Mouse (Mus musculus): ENCODE data around the gene Immp2l.

Gene Immp2l

DNA sequence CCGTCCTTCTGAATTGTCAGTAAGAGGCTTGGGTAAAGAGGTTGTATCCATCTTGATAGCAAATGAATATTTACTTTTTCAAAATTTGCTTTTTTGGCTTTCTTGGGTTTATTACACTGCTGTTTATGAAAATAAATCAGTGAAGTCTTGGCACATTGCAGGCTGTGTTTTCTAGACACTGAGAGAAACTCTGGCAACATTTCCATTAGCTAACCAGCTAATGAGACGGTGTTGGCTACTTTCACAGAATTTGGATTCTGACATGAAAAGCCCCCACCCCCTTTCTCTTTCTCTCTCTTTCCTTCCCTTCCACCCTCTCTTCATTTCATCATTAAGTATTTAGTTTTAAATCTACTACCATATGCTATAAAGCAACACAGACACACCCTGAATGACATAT lies 496.4 kb downstream of the Immp2l start:
- DNase-seq (ENCODE audit: low read depth, low spot score) = no peak

DNA sequence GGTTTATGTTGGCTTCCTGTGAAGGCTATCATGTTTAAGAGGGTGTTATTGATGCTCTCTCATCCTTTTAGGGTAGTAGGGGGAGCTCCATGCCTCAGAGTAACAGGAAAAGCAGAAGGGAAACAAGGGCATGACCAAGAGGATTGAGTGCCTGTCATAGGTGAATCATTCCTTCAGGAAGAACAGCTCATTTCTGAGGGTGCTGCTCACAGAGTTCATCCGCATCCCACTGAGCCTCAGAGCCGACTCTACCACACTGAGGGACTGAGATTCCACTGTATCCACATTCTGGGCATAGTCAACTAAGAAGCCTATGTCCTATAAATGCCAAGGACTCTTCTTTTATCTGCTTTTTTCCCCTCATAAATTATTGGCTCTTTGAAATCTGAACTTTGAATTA lies 497.8 kb downstream of the Immp2l start:
- no peak for DNase-seq (ENCODE audit: low read depth, low spot score)

DNA sequence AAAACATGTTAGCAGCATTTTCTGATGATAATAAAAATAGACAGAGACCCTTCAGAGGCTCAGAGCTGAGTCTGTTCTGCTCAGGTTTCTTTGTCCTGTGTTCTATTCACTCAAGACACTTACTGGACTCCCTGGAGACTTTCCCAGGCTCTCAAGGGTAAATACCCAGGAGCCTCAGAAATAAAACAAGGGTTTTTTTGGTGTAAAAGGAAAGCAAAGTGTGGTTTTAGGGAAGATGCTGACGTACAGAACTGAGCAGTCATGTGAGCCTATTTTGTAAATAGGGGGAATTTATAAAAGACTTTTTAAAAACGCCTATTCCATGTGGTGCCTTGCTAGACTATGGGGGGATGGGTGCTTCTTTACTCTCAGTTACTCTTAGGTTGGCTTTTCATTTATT lies 502.8 kb downstream of the Immp2l start:
- no peak for DNase-seq (ENCODE audit: low read depth, low spot score)

DNA sequence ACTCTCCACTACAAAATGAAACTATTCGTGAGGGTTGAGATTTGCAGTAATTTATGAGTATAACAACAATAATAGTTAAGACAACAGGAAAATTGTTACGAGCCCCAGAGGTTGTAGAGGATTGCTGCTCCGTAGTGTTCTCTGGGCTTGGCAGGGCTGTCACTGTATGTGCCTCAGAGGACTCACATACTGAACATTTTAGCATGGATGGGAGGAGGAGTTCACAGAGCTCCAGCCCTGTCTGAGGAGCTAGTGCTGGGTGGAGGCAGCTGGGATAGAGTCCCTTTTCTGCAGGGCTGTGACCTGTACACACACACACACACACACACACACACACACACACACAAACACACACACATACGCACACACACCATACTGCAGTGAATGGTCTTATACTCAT lies 504.5 kb downstream of the Immp2l start:
- no peak for DNase-seq (ENCODE audit: low read depth, low spot score)

- no peak for DNase-seq (ENCODE audit: low read depth, low spot score)
These were observed 516.1 kb downstream of the Immp2l start for GRCm38 (mm10) chr12:41539989-41540388.

DNA sequence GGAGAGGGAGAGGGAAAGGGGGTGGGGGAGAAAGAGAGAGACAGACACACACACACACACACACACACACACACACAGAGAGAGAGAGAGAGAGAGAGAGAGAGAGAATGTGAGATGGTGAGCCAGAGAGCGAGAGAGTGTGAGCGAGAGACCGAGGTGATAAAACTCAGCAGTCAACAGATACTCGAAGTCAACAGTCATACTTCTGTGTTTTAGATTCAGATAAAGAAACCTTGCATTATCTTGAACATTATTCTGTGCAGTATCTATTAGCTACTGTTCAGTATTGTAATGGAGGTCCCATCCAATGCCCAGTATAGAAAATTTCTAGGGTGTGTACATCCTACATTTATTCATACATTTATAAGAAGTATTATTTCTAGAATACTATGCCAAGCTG lies 527.7 kb downstream of the Immp2l start:
- DNase-seq (ENCODE audit: low read depth, low spot score) = no peak

DNA sequence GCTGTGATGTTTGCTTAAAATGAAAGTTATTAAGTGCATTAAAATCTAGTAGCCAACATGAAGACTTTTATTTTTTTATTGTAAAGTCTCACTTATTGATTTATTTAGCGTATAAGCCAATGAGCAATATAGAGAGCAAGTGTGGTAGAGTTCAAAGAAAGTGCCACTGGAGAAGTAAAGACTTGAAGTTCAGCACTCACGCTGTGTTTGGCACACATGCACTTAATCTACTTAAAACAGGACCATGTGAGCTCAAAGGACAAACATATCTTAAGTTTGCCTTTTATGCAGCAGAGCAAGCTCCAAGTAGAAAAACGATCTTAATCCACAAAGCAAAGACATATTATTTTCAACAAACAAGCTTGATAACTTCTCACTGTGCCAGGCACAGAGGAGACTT lies 533.9 kb downstream of the Immp2l start:
- DNase-seq (ENCODE audit: low read depth, low spot score) = no peak

DNA sequence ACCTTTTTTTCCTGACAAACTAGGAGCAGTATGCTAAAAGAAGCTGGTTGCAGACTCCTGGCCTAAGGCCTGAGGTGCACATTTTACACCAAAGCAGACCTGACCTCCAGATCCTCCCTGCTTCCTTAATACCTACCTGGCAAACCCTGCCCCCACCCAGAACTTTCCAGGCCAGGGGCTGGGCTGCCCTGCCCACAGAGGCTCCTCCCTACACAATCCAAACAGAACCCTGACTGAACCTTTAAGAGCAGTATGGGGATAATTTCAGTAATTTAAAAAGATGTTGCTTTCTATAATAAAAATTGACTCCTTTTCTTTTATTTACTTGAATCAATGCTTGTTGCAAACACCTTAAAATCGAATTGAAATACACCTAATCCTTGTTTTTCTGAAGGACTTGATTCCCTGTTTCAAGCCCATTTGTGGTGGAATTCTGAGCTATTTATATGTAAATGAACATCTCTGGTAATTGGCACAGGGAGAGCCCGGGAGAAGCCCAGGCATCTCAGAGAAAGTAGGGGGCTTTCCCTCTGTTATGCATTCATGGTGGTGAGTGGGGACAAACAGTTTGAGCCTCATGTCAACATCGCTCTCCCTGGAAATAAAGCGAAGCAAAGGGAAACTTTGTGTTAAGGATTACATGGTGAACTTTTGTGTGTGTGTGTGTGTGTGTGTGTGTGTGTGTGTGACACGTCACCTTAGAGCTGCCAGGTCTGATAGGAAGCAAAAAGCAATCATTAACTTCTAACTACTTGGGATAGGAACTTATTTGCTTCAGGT lies 535.3 kb downstream of the Immp2l start:
- DNase-seq (ENCODE audit: low read depth, low spot score) = peak; percentile 84

DNA sequence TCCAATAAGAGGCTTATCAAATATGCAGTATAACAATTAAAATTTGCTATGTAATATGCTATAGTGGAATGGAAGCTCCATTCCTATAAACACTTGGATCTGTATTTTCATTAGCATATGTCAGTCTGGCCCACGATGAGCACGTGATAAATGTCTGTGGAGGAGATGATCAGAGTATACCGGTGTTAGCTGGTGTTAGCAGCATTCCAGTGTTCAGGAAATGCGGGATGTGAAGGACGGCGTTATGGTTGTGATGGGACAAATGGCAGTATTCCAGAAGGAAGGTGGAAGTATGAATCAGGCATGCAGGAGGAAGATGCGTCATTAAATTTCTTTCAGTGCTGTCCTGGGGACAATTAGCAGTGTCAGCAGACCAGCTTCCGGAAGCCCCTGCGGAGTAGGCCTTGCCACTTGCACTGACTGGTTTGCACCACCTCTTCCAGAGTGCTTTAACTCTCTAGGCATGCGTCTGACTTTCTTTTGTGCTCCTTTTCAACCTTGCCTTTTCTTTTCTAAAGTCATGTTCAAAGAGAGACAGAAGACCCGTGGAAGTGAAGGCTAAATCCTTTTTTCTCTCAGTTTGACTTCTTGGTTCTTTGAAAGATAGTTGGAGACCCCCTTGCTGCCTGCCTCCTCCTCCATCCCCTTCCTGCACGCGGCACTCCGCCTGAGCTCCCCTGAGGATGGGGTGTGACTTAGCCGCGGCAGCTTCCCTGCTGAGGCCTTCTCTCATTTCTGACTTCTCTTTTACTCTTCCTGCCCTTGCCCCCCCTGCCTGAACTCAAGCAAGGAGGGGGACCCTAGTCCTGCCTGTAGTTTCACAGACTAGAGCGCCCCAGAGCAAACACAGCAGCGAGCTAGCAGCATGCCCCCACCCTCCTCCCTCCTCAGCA lies 541.9 kb downstream of the Immp2l start:
- peak; percentile 78 for DNase-seq (ENCODE audit: low read depth, low spot score)

- DNase-seq (ENCODE audit: low read depth, low spot score) = no peak
These were observed 542.5 kb downstream of the Immp2l start for GRCm38 (mm10) chr12:41566433-41566794.

DNA sequence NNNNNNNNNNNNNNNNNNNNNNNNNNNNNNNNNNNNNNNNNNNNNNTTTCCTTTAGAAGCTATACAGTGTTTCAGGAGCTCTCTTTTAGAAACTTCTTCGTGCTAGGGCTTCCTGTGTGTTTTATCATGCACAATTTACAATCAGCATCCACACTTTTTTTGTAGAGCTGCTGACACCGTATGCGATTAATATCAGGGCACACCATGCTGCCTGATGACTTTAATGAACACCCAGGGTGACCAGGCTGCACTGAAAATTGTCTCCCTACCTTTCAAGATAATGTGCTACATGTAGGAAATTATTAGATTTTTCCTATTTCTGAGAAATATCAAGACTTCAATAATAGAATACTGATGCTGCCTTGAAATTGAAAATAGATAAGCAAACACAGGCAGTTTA lies 549.9 kb downstream of the Immp2l start:
- DNase-seq (ENCODE audit: low read depth, low spot score) = no peak

DNA sequence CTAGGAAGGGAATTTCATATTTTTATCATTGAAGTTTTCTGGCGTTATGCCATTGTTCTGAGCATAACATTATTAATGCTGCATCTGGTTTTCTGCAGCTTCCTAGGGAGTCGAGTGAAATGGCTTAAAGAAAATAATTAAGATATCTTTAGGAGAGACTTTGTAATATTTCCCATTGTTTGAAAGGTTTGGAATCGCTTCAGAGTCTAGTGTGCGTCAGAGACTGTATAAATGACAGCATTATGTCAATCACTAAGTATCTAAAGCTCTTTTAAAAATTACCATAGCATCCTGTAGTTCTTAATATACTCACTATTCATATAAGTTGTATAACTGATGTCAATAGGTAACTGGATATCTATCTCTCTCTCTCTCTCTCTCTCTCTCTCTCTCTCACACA lies 551.3 kb downstream of the Immp2l start:
- no peak for DNase-seq (ENCODE audit: low read depth, low spot score)

GRCm38 (mm10) chr12:41593401-41593800 lies 569.5 kb downstream of the Immp2l start:
- DNase-seq (ENCODE audit: low read depth, low spot score) = no peak

DNA sequence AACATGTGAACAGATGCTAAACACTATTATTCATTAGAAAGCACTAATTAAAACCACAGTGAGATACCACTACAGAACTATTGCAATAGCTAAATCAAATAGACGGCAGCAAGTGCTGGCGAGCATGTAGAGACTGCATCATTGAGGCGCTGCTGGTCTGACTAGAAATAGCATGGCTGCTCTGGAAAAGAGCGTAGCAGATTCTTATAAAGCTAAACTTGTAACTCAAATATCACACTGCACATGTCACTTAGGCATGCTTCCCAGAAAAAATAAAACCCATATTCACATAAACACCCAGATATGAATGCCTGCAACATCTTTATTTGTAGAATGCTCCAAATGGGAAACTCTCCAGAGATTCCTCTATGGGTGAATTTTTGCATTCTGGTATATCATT lies 570.1 kb downstream of the Immp2l start:
- no peak for DNase-seq (ENCODE audit: low read depth, low spot score)

GRCm38 (mm10) chr12:41615271-41615670 lies 591.4 kb downstream of the Immp2l start:
- DNase-seq (ENCODE audit: low read depth, low spot score) = no peak

DNA sequence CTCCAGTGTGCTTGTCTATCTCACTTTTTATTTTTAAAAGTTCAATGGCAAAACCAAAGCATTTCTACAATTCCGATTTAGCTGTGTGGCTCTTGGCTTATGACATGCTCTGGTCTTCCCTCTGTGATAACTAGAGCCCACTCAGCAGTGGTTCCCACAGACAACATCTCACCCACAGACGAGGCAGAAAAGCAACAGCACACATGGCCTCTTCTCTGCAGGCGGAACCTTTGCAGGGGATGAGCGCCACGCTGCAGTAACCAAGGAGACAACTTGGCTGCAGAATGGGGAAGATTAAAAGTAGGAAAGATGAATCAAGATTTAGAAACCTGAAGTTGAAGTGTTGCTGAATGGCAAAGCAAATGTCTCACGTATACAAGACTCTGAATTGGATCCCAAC lies 597.5 kb downstream of the Immp2l start:
- no peak for DNase-seq (ENCODE audit: low read depth, low spot score)

- DNase-seq (ENCODE audit: low read depth, low spot score) = peak; percentile 12
These were observed 619.4 kb downstream of the Immp2l start for GRCm38 (mm10) chr12:41643262-41643661.

DNA sequence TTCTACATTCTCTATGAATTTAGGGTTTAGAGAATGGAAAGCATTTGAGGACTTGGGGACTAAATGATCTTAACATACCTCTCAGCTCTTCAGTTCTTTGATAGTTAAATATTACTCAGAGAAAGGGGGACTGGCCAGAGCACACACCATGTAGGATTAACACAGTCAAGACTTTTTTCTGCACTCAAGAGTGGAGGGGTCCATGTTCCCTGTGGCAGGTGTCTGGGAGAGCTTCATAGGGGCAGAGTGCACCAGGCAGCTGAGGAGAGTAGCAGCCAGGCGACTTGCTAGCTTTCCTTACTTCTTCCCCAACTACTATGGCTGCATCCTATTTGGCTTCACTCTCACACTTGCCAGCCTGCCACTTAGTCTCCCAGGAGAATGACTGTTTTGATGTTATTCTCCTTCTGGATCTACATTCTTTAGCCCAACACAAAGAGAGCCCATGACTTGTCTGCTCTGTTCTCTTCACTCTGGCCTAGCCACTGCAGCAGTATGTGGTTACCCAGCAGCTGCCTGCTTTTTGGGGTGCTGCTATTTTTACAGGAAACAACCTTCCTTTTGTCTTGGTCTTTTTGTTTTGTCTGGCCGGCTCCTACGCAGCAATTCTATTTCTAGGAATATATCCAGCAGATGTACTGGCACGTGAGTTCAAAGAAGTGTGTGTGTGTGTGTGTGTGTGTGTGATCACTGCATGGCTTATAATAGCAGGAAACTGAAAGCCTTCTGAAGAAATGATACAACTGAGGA lies 621.1 kb downstream of the Immp2l start:
- DNase-seq (ENCODE audit: low read depth, low spot score) = no peak

- peak; percentile 15 for DNase-seq (ENCODE audit: low read depth, low spot score)
These were observed 623.2 kb downstream of the Immp2l start for GRCm38 (mm10) chr12:41646956-41647575.

DNA sequence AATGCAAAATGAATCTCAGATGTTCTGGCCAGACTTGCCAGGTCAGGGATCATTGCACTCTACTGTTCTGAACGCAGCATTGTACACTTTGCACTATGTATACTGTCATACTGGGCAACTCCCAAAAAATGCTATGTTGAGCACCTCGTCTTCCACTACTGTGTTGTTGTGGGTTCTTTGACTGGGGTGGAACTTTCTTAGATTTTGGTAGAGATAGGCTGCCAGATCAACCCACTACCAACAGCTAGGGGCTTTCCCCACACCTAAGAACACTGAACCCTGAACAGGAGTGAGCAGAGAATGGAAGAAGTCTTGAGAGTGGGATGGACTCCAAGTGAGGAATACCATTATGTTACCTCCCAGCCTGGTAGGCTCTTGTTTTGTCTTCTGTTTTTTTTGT lies 623.8 kb downstream of the Immp2l start:
- no peak for DNase-seq (ENCODE audit: low read depth, low spot score)

- no peak for DNase-seq (ENCODE audit: low read depth, low spot score)
These were observed 626.1 kb downstream of the Immp2l start for GRCm38 (mm10) chr12:41649826-41650541.
